Mouse (Mus musculus) heart, postnatal 0 days (tissue): ENCODE results near the gene Gins1.

ENCODE experiments used
- CTCF ChIP-seq: IDR thresholded peaks from 2 replicates; pipeline ENCODE4 v1.5.1; 2016; ENCODE audit warnings: antibody characterized with exemption, control low read depth, low read depth
- EP300 ChIP-seq: IDR thresholded peaks from 2 replicates; pipeline ENCODE4 v1.6.1; 2016; ENCODE audit warnings: antibody characterized with exemption, low read depth

- TF ChIP-seq CTCF, result no peak
- TF ChIP-seq EP300, result no peak
Observed at GRCm38 (mm10) chr2:150869446-150869845, 35.8 kb upstream of the Gins1 start.
